Comparison of ENCODE assay signal across 8 mouse cellular contexts in the genomic region with DNA sequence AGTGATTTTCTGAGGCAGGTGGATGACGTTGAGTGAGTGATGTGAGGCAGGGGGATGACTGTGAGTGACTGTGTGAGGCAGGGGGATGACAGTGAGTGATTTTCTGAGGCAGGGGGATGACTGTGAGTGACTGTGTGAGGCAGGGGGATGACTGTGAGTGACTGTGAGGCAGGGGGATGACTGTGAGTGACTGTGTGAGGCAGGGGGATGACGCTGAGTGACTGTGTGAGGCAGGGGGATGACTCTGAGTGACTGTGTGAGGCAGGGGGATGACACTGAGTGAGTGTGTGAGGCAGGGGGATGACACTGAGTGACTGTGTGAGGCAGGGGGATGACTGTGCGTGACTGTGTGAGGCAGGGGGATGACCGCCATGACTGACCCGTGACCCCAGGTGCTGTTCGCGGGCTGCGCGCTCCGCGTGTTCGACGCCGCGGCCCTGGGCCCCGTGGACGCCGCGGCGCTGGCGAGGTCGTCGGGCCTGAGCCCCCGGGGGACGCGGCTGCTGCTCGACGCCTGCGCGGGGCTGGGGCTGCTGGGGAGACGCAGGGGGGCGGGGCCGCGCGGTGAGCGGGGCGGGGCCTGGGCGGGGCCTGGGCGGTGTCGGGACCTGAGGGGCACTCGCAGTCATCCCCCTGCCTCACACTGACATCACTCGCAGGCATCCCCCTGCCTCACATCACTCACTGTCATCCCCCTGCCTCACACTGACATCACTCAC. TPM values are rescaled to one million over a fixed set of nuclear protein-coding genes. Genes with fewer than 3 reads are reported as not detected.
DNase-seq lines count a peak whose midpoint lies in the region; ATAC-seq and TF ChIP-seq lines count a peak whose summit lies in the region.

No protein-coding gene starts in this region.

- peak; percentile 5 for DNase-seq in heart, postnatal 0 days (ENCODE audit: low spot score)
- no peak for DNase-seq in heart, postnatal 36 days
- peak; percentile 20 for DNase-seq in R1 (ENCODE audit: low read depth, low spot score)
- no peak for DNase-seq in forebrain, embryonic 11.5 days (ENCODE audit: low spot score)
- peak; percentile 42 for DNase-seq in retina, postnatal 7 days (ENCODE audit: low read depth, low spot score)
- no peak for DNase-seq in spleen, adult 12 weeks (ENCODE audit: low spot score)
- DNase-seq in cerebellum, adult 2 months: no peak

- TF ChIP-seq POLR2A in cerebellum, adult 2 months (IDR thresholded peaks at IDR 0.05; ENCODE audit: borderline replicate concordance, insufficient read depth, low read length): no peak

- H3K36me3 ChIP-seq in heart, postnatal 0 days (replicated peaks; ENCODE audit: control insufficient read depth, insufficient read depth, low read length): no peaks in the 10 kb centered on the region; the same call in 1 of the 2 replicates
- peaks cover 6% of the 10 kb centered on the region for H3K36me3 ChIP-seq in forebrain, embryonic 11.5 days (ENCODE audit: control insufficient read depth, insufficient read depth, low read length)
- peaks cover 53% of the 10 kb centered on the region for H3K36me3 ChIP-seq in liver, embryonic 12.5 days

- TF ChIP-seq CTCF in heart, postnatal 0 days (IDR thresholded peaks at IDR 0.05; ENCODE audit: low read depth): no peak
- no peak for TF ChIP-seq CTCF in cerebellum, adult 2 months (IDR thresholded peaks at IDR 0.05; ENCODE audit: borderline replicate concordance, insufficient read depth, low read depth, low read length)

- peak; percentile 42 for ATAC-seq in heart, postnatal 0 days (ENCODE audit: insufficient read depth, low read depth)
- ATAC-seq in forebrain, embryonic 11.5 days (replicated peaks; ENCODE audit: low FRiP score): peak; percentile 78
- peak; percentile 73 for ATAC-seq in liver, embryonic 12.5 days

- no peaks in the 10 kb centered on the region for H3K4me1 ChIP-seq in heart, postnatal 0 days (ENCODE audit: control insufficient read depth, insufficient read depth)
- H3K4me1 ChIP-seq in forebrain, embryonic 11.5 days (replicated peaks; ENCODE audit: control insufficient read depth, insufficient read depth, low read length): no peaks in the 10 kb centered on the region
- H3K4me1 ChIP-seq in liver, embryonic 12.5 days: no peaks in the 10 kb centered on the region
- H3K4me1 ChIP-seq in cerebellum, adult 2 months (ENCODE audit: control insufficient read depth, insufficient read depth, low read length): no peaks in the 10 kb centered on the region

- H3K27ac ChIP-seq in heart, postnatal 0 days (ENCODE audit: low read depth): no peak overlapping the region
- no peak overlapping the region for H3K27ac ChIP-seq in forebrain, embryonic 11.5 days (ENCODE audit: low read depth, low read length)
- no peak overlapping the region for H3K27ac ChIP-seq in liver, embryonic 12.5 days
- no peak overlapping the region for H3K27ac ChIP-seq in cerebellum, adult 2 months (ENCODE audit: insufficient read depth, low read length)

- 73% methylated on average over 28 of the region's 42 CpGs for WGBS in heart, postnatal 0 days
- WGBS in forebrain, embryonic 11.5 days: 74% methylated on average over 42 of the region's 42 CpGs
- WGBS in liver, embryonic 12.5 days (ENCODE audit: insufficient replicate concordance): 72% methylated on average over 42 of the region's 42 CpGs
- WGBS in cerebellum, adult 2 months: 86% methylated on average over 42 of the region's 42 CpGs

- TF ChIP-seq EP300 in heart, postnatal 0 days (IDR thresholded peaks at IDR 0.05; ENCODE audit: low read depth): no peak

- no peak overlapping the region for H3K4me3 ChIP-seq in heart, postnatal 0 days (ENCODE audit: low read depth, low read length)
- no peak overlapping the region for H3K4me3 ChIP-seq in forebrain, embryonic 11.5 days (ENCODE audit: low read depth, low read length)
- no peak overlapping the region for H3K4me3 ChIP-seq in liver, embryonic 12.5 days
- H3K4me3 ChIP-seq in cerebellum, adult 2 months (replicated peaks; ENCODE audit: insufficient read depth, low read depth, low read length): no peak overlapping the region

- no peak overlapping the region for H3K9ac ChIP-seq in heart, postnatal 0 days (replicated peaks; ENCODE audit: low read depth, low read length)
- H3K9ac ChIP-seq in forebrain, embryonic 11.5 days (ENCODE audit: low read length): no peak overlapping the region
- no peak overlapping the region for H3K9ac ChIP-seq in liver, embryonic 12.5 days

- no peaks in the 10 kb centered on the region for H3K27me3 ChIP-seq in heart, postnatal 0 days (ENCODE audit: control insufficient read depth, insufficient read depth, low read length)
- H3K27me3 ChIP-seq in forebrain, embryonic 11.5 days (ENCODE audit: control insufficient read depth, insufficient read depth, low read length): no peaks in the 10 kb centered on the region
- H3K27me3 ChIP-seq in liver, embryonic 12.5 days (replicated peaks): no peaks in the 10 kb centered on the region
- no peaks in the 10 kb centered on the region for H3K27me3 ChIP-seq in cerebellum, adult 2 months (ENCODE audit: control insufficient read depth, insufficient read depth, low read length)

- no peak overlapping the region for H3K4me2 ChIP-seq in heart, postnatal 0 days (ENCODE audit: low read depth, low read length)
- H3K4me2 ChIP-seq in forebrain, embryonic 11.5 days (ENCODE audit: low read depth, low read length, severe bottlenecking): no peak overlapping the region
- H3K4me2 ChIP-seq in liver, embryonic 12.5 days: no peak overlapping the region

- peaks cover 48% of the 10 kb centered on the region for H3K9me3 ChIP-seq in heart, postnatal 0 days (replicated peaks; ENCODE audit: control insufficient read depth, low read length)
- peaks cover 32% of the 10 kb centered on the region for H3K9me3 ChIP-seq in forebrain, embryonic 11.5 days (ENCODE audit: control insufficient read depth, low read length)
- peaks cover 55% of the 10 kb centered on the region for H3K9me3 ChIP-seq in liver, embryonic 12.5 days (replicated peaks)

- intact Hi-C loops in heart, postnatal 36 days (cut with DNase I): no loop called here

RNA-seq across cellular contexts. Expression of a gene that starts 0.9 kb away (rescaled TPM):
- total RNA-seq in heart, postnatal 0 days (2014; rRNA removed; ENCODE audit: low replicate concordance): not detected in 2 replicates
- not detected in 2 replicates for polyA plus RNA-seq in heart, postnatal 0 days (2015; fragmentation: Nextera tagmentation; extraction: Ambion mirVana)
- total RNA-seq in heart, postnatal 36 days (2021): not detected
- not detected in 2 replicates for polyA plus RNA-seq in forebrain, embryonic 11.5 days (2014; fragmentation: Nextera tagmentation; extraction: Ambion mirVana)
- polyA plus RNA-seq in liver, embryonic 12.5 days (2016; fragmentation: Nextera tagmentation; extraction: Ambion mirVana): not detected in 2 replicates
- polyA plus RNA-seq in cerebellum, adult 2 months (2012; rRNA removed): not detected in 2 replicates

Comparison
In these comparisons a context has a peak if more than half of its experiments do, and no peak if none do; other contexts are left out.
1. DNase-seq: peak in heart, postnatal 0 days (single experiment), R1 (single experiment) and retina, postnatal 7 days (single experiment); none in heart, postnatal 36 days (0 of 2), forebrain, embryonic 11.5 days (single experiment), spleen, adult 12 weeks (single experiment) and cerebellum, adult 2 months (0 of 2).
2. Peak in every context shown above with its lines, with median percentiles within 50 percentile points of each other: ATAC-seq.